Mouse (Mus musculus): ENCODE data around the gene Gpr63. TPM values are rescaled to one million over a fixed set of nuclear protein-coding genes. Genes with fewer than 3 reads are reported as not detected.

Gpr63 gene
- polyA plus RNA-seq, 1 experiment from 2014 or later = 0.58 TPM

DNA sequence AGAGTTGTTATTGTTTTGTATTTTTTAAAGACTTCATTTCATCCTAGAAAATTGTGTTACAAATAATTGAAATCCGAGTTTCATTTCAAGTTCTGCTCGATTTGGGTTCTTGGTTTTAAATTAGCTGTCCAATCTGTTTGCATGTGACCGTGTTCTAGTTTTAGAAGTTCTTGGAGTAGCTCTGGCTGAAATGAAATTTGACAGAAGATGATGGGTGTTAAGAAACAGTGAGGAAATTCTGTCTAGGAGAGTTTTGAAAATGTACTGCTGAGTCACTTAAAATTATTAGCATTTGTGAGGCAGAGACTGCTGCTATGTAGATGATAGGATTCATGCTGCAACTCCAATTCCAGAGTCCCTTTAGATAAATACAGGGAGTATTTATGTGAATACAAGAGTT lies 46.5 kb downstream of the Gpr63 start:
- no peak overlapping the region for H3K27ac ChIP-seq (ENCODE audit: low read length)
- no peaks in the 10 kb centered on the region for H3K36me3 ChIP-seq (ENCODE audit: insufficient read depth, low read length)
- H3K4me3 ChIP-seq (ENCODE audit: low read depth, low read length) = no peak overlapping the region
- DNase-seq (ENCODE audit: low spot score) (no peak), ATAC-seq (no peak)
- no peak overlapping the region for H3K9ac ChIP-seq (replicated peaks; ENCODE audit: low read depth)
- no peak for TF ChIP-seq EP300 (IDR thresholded peaks at IDR 0.05)
- TF ChIP-seq CTCF (IDR thresholded peaks at IDR 0.05) = no peak
- H3K4me1 ChIP-seq (ENCODE audit: insufficient read depth, low read depth, low read length) = no peaks in the 10 kb centered on the region
- H3K9me3 ChIP-seq (ENCODE audit: low read length) = no peaks in the 10 kb centered on the region
- 85% methylated on average over 3 of the region's 3 CpGs for WGBS
- no peak overlapping the region for H3K4me2 ChIP-seq (replicated peaks; ENCODE audit: low read depth, low read length)
- H3K27me3 ChIP-seq (replicated peaks; ENCODE audit: insufficient read depth, low read length) = no peaks in the 10 kb centered on the region

DNA sequence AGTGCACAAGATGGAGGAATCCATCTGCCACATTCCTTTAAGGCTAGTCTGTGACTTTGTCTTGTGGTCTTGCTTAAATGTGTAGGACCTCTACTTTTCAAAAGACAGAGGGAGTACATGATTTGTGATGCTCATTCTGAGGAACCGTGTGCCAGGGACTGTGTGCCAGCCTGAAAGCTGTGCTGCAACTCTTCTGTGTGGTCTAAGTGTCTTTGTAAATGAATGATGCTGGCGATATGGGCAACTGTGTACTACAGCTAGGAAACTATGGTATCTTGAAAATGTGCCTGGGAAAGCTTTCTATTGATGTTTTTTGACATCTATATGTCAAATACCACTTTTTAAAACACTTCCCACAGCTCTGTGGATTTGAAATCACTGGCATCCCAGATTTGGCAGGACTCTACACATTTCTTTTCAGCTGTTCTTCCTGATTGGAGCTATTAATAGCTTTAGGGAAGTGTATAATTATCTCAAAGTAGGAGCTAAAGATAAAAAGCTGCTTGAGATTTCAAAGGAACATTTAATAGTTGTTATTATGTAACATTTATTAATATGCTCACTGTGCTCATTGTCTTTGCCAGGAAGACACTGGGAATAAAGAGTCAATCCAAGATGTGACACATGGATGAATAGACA lies 48.9 kb downstream of the Gpr63 start:
- Histone ChIP-seq H3K9ac (replicated peaks; ENCODE audit: low read depth) (no peak overlapping the region), H3K4me2 (replicated peaks; ENCODE audit: low read depth, low read length) (no peak overlapping the region), H3K27me3 (replicated peaks; ENCODE audit: insufficient read depth, low read length) (no peaks in the 10 kb centered on the region), H3K36me3 (ENCODE audit: insufficient read depth, low read length) (no peaks in the 10 kb centered on the region), H3K27ac (ENCODE audit: low read length) (no peak overlapping the region), H3K9me3 (ENCODE audit: low read length) (no peaks in the 10 kb centered on the region), H3K4me3 (ENCODE audit: low read depth, low read length) (no peak overlapping the region), H3K4me1 (ENCODE audit: insufficient read depth, low read depth, low read length) (no peaks in the 10 kb centered on the region)
- DNase-seq (ENCODE audit: low spot score) = peak; percentile 26
- ATAC-seq = no peak
- 60% methylated on average over 2 of the region's 2 CpGs for WGBS
- TF ChIP-seq CTCF (IDR thresholded peaks at IDR 0.05) (no peak), EP300 (IDR thresholded peaks at IDR 0.05) (no peak)

DNA sequence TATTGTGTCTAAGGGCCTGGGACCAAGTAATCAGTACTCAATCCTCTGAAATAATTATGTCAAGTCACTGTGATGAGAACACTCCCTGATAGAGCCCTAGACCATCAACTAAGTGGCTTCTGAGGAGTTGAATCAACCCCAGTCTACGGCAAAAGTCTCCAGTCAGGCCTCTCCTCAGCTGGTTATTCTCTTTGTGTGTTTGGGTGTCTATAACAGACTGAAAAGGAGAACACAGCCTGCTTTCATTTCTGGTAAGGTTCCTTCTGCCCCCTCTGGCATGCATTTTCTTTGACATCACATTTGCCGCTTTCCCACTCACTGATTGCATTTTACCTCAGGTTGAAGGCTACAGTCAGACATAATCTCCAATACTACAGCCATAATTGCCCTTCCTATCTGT lies 62.0 kb downstream of the Gpr63 start:
- ATAC-seq (no peak), DNase-seq (ENCODE audit: low spot score) (no peak)
- no peaks in the 10 kb centered on the region for H3K27me3 ChIP-seq (replicated peaks; ENCODE audit: insufficient read depth, low read length)
- no peak overlapping the region for H3K4me3 ChIP-seq (ENCODE audit: low read depth, low read length)
- H3K9ac ChIP-seq (replicated peaks; ENCODE audit: low read depth) = no peak overlapping the region
- 89% methylated on average over 2 of the region's 2 CpGs for WGBS
- H3K4me1 ChIP-seq (ENCODE audit: insufficient read depth, low read depth, low read length) = no peaks in the 10 kb centered on the region
- H3K4me2 ChIP-seq (replicated peaks; ENCODE audit: low read depth, low read length) = no peak overlapping the region
- no peak for TF ChIP-seq CTCF (IDR thresholded peaks at IDR 0.05)
- no peak for TF ChIP-seq EP300 (IDR thresholded peaks at IDR 0.05)
- H3K36me3 ChIP-seq (ENCODE audit: insufficient read depth, low read length) = no peaks in the 10 kb centered on the region
- no peaks in the 10 kb centered on the region for H3K9me3 ChIP-seq (ENCODE audit: low read length)
- H3K27ac ChIP-seq (ENCODE audit: low read length) = no peak overlapping the region

DNA sequence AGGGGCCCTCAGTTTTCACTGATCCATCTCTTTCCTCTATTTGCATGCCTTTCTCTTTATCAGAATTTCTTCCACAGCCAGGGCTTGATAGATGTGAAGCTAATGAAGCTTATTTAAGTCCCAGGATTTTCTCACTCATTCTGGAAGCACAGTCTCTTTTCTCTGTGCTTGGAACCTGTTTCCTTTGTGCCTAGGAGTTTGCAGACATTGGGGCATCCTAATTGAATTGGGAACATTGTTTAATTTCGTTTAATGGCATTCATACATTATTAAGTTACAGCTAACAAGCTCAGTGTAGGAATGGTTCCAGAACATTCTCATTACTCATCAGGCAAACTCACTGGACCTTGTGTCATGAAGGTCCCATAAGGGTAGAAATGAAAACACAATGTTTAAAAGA lies 62.5 kb downstream of the Gpr63 start:
- Histone ChIP-seq H3K4me3 (ENCODE audit: low read depth, low read length) (no peak overlapping the region), H3K36me3 (ENCODE audit: insufficient read depth, low read length) (no peaks in the 10 kb centered on the region), H3K27ac (ENCODE audit: low read length) (no peak overlapping the region), H3K9ac (replicated peaks; ENCODE audit: low read depth) (no peak overlapping the region), H3K4me1 (ENCODE audit: insufficient read depth, low read depth, low read length) (no peaks in the 10 kb centered on the region), H3K27me3 (replicated peaks; ENCODE audit: insufficient read depth, low read length) (no peaks in the 10 kb centered on the region), H3K9me3 (ENCODE audit: low read length) (no peaks in the 10 kb centered on the region), H3K4me2 (replicated peaks; ENCODE audit: low read depth, low read length) (no peak overlapping the region)
- DNase-seq (ENCODE audit: low spot score) (no peak), ATAC-seq (no peak)
- TF ChIP-seq CTCF (IDR thresholded peaks at IDR 0.05) = no peak
- TF ChIP-seq EP300 (IDR thresholded peaks at IDR 0.05) = no peak
- WGBS = 59% methylated on average over 1 of the region's 1 CpGs

DNA sequence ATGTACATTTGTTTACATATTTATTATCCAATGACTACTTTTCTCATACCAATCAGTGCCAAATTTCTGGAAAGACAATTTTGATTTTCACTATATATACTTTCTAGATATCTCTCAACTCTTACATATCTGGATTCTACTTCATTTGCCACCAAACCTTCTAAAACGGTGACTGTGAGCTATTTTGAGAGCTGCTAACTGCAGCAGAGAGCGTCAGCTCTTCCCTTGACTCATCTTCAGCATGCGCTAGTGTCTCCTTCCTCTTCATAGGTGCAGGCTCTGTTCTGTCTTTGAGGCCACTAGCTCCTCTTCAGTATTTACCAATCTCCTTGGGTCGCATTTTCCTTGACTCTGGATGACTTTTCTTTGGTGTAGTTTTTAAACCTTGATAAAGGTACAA lies 63.7 kb downstream of the Gpr63 start:
- H3K27ac ChIP-seq (ENCODE audit: low read length) = no peak overlapping the region
- no peak for ATAC-seq
- no peak for DNase-seq (ENCODE audit: low spot score)
- WGBS = 69% methylated on average over 4 of the region's 4 CpGs
- H3K4me2 ChIP-seq (replicated peaks; ENCODE audit: low read depth, low read length) = no peak overlapping the region
- no peaks in the 10 kb centered on the region for H3K4me1 ChIP-seq (ENCODE audit: insufficient read depth, low read depth, low read length)
- no peaks in the 10 kb centered on the region for H3K27me3 ChIP-seq (replicated peaks; ENCODE audit: insufficient read depth, low read length)
- no peak overlapping the region for H3K9ac ChIP-seq (replicated peaks; ENCODE audit: low read depth)
- H3K9me3 ChIP-seq (ENCODE audit: low read length) = no peaks in the 10 kb centered on the region
- no peaks in the 10 kb centered on the region for H3K36me3 ChIP-seq (ENCODE audit: insufficient read depth, low read length)
- TF ChIP-seq CTCF (IDR thresholded peaks at IDR 0.05) (no peak), EP300 (IDR thresholded peaks at IDR 0.05) (no peak)
- no peak overlapping the region for H3K4me3 ChIP-seq (ENCODE audit: low read depth, low read length)

DNA sequence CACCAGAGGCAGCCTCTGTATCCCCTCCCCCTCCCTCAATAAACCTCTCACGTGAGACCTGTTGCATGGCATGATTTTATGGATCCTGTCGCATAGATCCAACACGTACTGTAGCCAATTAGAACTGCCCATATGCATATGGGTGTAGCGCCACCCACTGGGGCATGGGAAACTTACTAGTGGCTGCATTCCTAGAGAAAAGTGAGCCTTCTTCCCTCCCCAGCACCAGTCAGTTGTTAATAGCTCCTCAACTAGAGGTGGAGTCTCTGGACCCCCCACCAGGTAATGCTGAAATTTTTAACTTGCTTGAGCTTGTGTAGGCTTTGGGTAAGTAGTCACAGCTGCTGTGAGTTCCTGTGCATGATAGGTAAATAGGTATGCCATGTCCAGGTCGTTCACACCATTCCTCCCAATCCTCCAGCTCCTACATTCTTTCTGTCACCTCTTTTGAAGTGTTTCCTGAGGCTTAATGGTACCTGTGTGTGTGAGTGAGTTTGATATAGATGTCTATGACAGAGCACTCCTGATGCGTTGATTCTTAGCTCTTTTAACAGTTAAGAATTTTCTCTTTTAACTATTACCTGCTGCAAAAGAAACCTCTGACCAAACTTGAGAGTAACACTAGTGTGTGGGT lies 69.1 kb downstream of the Gpr63 start:
- H3K4me2 ChIP-seq (replicated peaks; ENCODE audit: low read depth, low read length) = no peak overlapping the region
- no peak overlapping the region for H3K4me3 ChIP-seq (ENCODE audit: low read depth, low read length)
- H3K36me3 ChIP-seq (ENCODE audit: insufficient read depth, low read length) = no peaks in the 10 kb centered on the region
- H3K9ac ChIP-seq (replicated peaks; ENCODE audit: low read depth) = no peak overlapping the region
- DNase-seq (ENCODE audit: low spot score) (peak; percentile 6), ATAC-seq (no peak)
- no peak for TF ChIP-seq EP300 (IDR thresholded peaks at IDR 0.05)
- TF ChIP-seq CTCF (IDR thresholded peaks at IDR 0.05) = peak; percentile 66
- H3K27me3 ChIP-seq (replicated peaks; ENCODE audit: insufficient read depth, low read length) = no peaks in the 10 kb centered on the region
- no peak overlapping the region for H3K27ac ChIP-seq (ENCODE audit: low read length)
- H3K4me1 ChIP-seq (ENCODE audit: insufficient read depth, low read depth, low read length) = no peaks in the 10 kb centered on the region
- no peaks in the 10 kb centered on the region for H3K9me3 ChIP-seq (ENCODE audit: low read length)
- WGBS = 11% methylated on average over 6 of the region's 6 CpGs

All from lung, postnatal 0 days (tissue).